Mouse (Mus musculus) hindbrain, embryonic 14.5 days (tissue): ENCODE results near the gene Cep112. TPM values are rescaled to one million over a fixed set of nuclear protein-coding genes. Genes with fewer than 3 reads are reported as not detected.

Experiments
- ATAC-seq: fragments of 200-750 bp; cut with Nextera tagmentation; 2 replicates; pipeline ENCODE4 v1.8.0; 2017; ENCODE audit warnings: moderate number of reproducible peaks, mild to moderate bottlenecking, moderate TSS enrichment, moderate library complexity; ENCODE audit not compliant: low FRiP score
- DNase-seq: peaks from one replicate; pipeline ENCODE4 v3.0.0-alpha.2; 2015; ENCODE audit warnings: low spot score
- H3K27ac ChIP-seq: fragments of 300-500 bp; sonication (generic); 2 replicates; pipeline ENCODE4 v1.5.1; 2014; ENCODE audit warnings: mild to moderate bottlenecking, moderate library complexity
- H3K27me3 ChIP-seq: fragments of 300-500 bp; sonication (generic); 2 replicates; pipeline ENCODE4 v1.6.1; 2014; ENCODE audit warnings: mild to moderate bottlenecking, low read length, mixed read lengths; ENCODE audit not compliant: control insufficient read depth, insufficient read depth
- H3K36me3 ChIP-seq: fragments of 300-500 bp; sonication (generic); replicated peaks from 2 replicates; pipeline ENCODE4 v1.6.1; 2014; ENCODE audit not compliant: control insufficient read depth, insufficient read depth
- H3K4me1 ChIP-seq: fragments of 300-500 bp; sonication (generic); replicated peaks from 2 replicates; pipeline ENCODE4 v1.6.1; 2014; ENCODE audit warnings: antibody characterized with exemption, low read length, mixed read lengths; ENCODE audit not compliant: control insufficient read depth, insufficient read depth
- H3K4me2 ChIP-seq: fragments of 300-500 bp; sonication (generic); replicated peaks from 2 replicates; pipeline ENCODE4 v1.6.1; 2014; ENCODE audit warnings: mild to moderate bottlenecking, moderate library complexity
- H3K4me3 ChIP-seq: fragments of 300-500 bp; sonication (generic); replicated peaks from 2 replicates; pipeline ENCODE4 v1.5.1; 2014; ENCODE audit warnings: mild to moderate bottlenecking, low read length
- H3K9ac ChIP-seq: fragments of 300-500 bp; sonication (generic); 2 replicates; pipeline ENCODE4 v1.6.1; 2014
- H3K9me3 ChIP-seq: fragments of 300-500 bp; sonication (generic); 2 replicates; pipeline ENCODE4 v1.6.1; 2016; ENCODE audit warnings: low read length; ENCODE audit not compliant: control insufficient read depth
- WGBS: fragments of 180-500 bp; shearing (Covaris S2); extraction: QIAGEN DNeasy Blood & Tissue Kit; methylation state at CpG from one replicate; pipeline ENCODE4 v1.1.7; 2014; 5-methylcytosine and 5-hydroxymethylcytosine counted together
- polyA plus RNA-seq: library from polyadenylated mRNA; unstranded; fragments of >200 nt; fragmentation: Nextera tagmentation; extraction: Ambion mirVana; gene quantifications from 2 replicates; pipeline ENCODE4 v1.2.1, GENCODE M21; 2014

Cep112 gene
- polyA plus RNA-seq, 1 experiment from 2014 or later = 9.6 TPM

GRCm38 (mm10) chr11:108828374-108829025 lies 403.5 kb downstream of the Cep112 start:
- no peak for ATAC-seq
- no peak for DNase-seq
- no peak overlapping the region for H3K4me2 ChIP-seq
- H3K9me3 ChIP-seq = peaks cover 6% of the 10 kb centered on the region
- no peak overlapping the region for H3K4me3 ChIP-seq
- H3K9ac ChIP-seq = no peak overlapping the region
- H3K4me1 ChIP-seq = no peaks in the 10 kb centered on the region
- no peaks in the 10 kb centered on the region for H3K27me3 ChIP-seq
- WGBS = 87% methylated on average over 4 of the region's 4 CpGs
- no peak overlapping the region for H3K27ac ChIP-seq
- H3K36me3 ChIP-seq = no peaks in the 10 kb centered on the region

GRCm38 (mm10) chr11:108836706-108837105 lies 411.7 kb downstream of the Cep112 start:
- no peaks in the 10 kb centered on the region for H3K4me1 ChIP-seq
- no peaks in the 10 kb centered on the region for H3K27me3 ChIP-seq
- H3K9me3 ChIP-seq = no peaks in the 10 kb centered on the region
- ATAC-seq = no peak
- H3K9ac ChIP-seq = no peak overlapping the region
- 68% methylated on average over 4 of the region's 4 CpGs for WGBS
- no peaks in the 10 kb centered on the region for H3K36me3 ChIP-seq
- H3K4me2 ChIP-seq = no peak overlapping the region
- no peak overlapping the region for H3K27ac ChIP-seq
- no peak overlapping the region for H3K4me3 ChIP-seq
- DNase-seq = no peak

- ATAC-seq = no peak
- Histone ChIP-seq H3K9ac (no peak overlapping the region), H3K36me3 (no peaks in the 10 kb centered on the region), H3K4me2 (no peak overlapping the region), H3K4me3 (no peak overlapping the region), H3K4me1 (no peaks in the 10 kb centered on the region), H3K27me3 (no peaks in the 10 kb centered on the region), H3K27ac (no peak overlapping the region), H3K9me3 (no peaks in the 10 kb centered on the region)
- no peak for DNase-seq
- 90% methylated on average over 3 of the region's 3 CpGs for WGBS
Measured at GRCm38 (mm10) chr11:108840195-108840594, 415.2 kb downstream of the Cep112 start.

GRCm38 (mm10) chr11:108842765-108843164 lies 417.8 kb downstream of the Cep112 start:
- ATAC-seq (no peak), DNase-seq (no peak)
- Histone ChIP-seq H3K4me1 (no peaks in the 10 kb centered on the region), H3K9me3 (no peaks in the 10 kb centered on the region), H3K27ac (no peak overlapping the region), H3K9ac (no peak overlapping the region), H3K27me3 (no peaks in the 10 kb centered on the region), H3K4me2 (no peak overlapping the region), H3K36me3 (no peaks in the 10 kb centered on the region), H3K4me3 (no peak overlapping the region)
- 61% methylated on average over 2 of the region's 2 CpGs for WGBS

GRCm38 (mm10) chr11:108845971-108846370 lies 421.0 kb downstream of the Cep112 start:
- 71% methylated on average over 2 of the region's 2 CpGs for WGBS
- Histone ChIP-seq H3K4me3 (no peak overlapping the region), H3K27ac (no peak overlapping the region), H3K9ac (no peak overlapping the region), H3K4me1 (no peaks in the 10 kb centered on the region), H3K4me2 (no peak overlapping the region), H3K27me3 (no peaks in the 10 kb centered on the region), H3K9me3 (no peaks in the 10 kb centered on the region), H3K36me3 (no peaks in the 10 kb centered on the region)
- ATAC-seq = no peak
- no peak for DNase-seq

GRCm38 (mm10) chr11:108846479-108846878 lies 421.5 kb downstream of the Cep112 start:
- no peak overlapping the region for H3K4me3 ChIP-seq
- no peak for DNase-seq
- ATAC-seq = no peak
- H3K9me3 ChIP-seq = no peaks in the 10 kb centered on the region
- H3K27me3 ChIP-seq = no peaks in the 10 kb centered on the region
- H3K4me2 ChIP-seq = no peak overlapping the region
- 90% methylated on average over 3 of the region's 3 CpGs for WGBS
- no peak overlapping the region for H3K27ac ChIP-seq
- H3K9ac ChIP-seq = no peak overlapping the region
- no peaks in the 10 kb centered on the region for H3K4me1 ChIP-seq
- no peaks in the 10 kb centered on the region for H3K36me3 ChIP-seq

GRCm38 (mm10) chr11:108851771-108852170 lies 426.8 kb downstream of the Cep112 start:
- no peak overlapping the region for H3K9ac ChIP-seq
- H3K27ac ChIP-seq = no peak overlapping the region
- no peak overlapping the region for H3K4me2 ChIP-seq
- no peak for ATAC-seq
- DNase-seq = no peak
- H3K4me3 ChIP-seq = no peak overlapping the region
- H3K9me3 ChIP-seq = no peaks in the 10 kb centered on the region
- WGBS = 94% methylated on average over 1 of the region's 1 CpGs
- H3K36me3 ChIP-seq = no peaks in the 10 kb centered on the region
- H3K27me3 ChIP-seq = no peaks in the 10 kb centered on the region
- no peaks in the 10 kb centered on the region; the same call in 1 of the 2 replicates for H3K4me1 ChIP-seq

GRCm38 (mm10) chr11:108857254-108857653 lies 432.3 kb downstream of the Cep112 start:
- DNase-seq (no peak), ATAC-seq (no peak)
- Histone ChIP-seq H3K9me3 (no peaks in the 10 kb centered on the region), H3K4me2 (no peak overlapping the region), H3K9ac (no peak overlapping the region), H3K27ac (no peak overlapping the region), H3K27me3 (no peaks in the 10 kb centered on the region), H3K4me3 (no peak overlapping the region), H3K4me1 (no peaks in the 10 kb centered on the region; the same call in 1 of the 2 replicates), H3K36me3 (no peaks in the 10 kb centered on the region)
- WGBS = 58% methylated on average over 6 of the region's 6 CpGs

- H3K4me3 ChIP-seq = no peak overlapping the region
- no peak overlapping the region for H3K27ac ChIP-seq
- H3K4me1 ChIP-seq = no peaks in the 10 kb centered on the region; the same call in 1 of the 2 replicates
- H3K4me2 ChIP-seq = no peak overlapping the region
- H3K9ac ChIP-seq = no peak overlapping the region
- ATAC-seq (no peak), DNase-seq (peak; percentile 48)
- no peaks in the 10 kb centered on the region for H3K27me3 ChIP-seq
- no peaks in the 10 kb centered on the region for H3K9me3 ChIP-seq
- 37% methylated on average over 7 of the region's 7 CpGs for WGBS
- H3K36me3 ChIP-seq = no peaks in the 10 kb centered on the region
Measured at GRCm38 (mm10) chr11:108857678-108858338, 432.8 kb downstream of the Cep112 start.
